Mouse (Mus musculus): ENCODE results near the gene Cbx4. TPM values are rescaled to one million over a fixed set of nuclear protein-coding genes. Genes with fewer than 3 reads are reported as not detected.

The Cbx4 gene
- polyA plus RNA-seq, 1 experiment = 46.4 TPM

Other genes starting within 250 kb of the Cbx4 start
- gene Rbfox3, start 174.6 kb downstream of the Cbx4 start, polyA plus RNA-seq (2012; rRNA removed) = 108 and 125 TPM in 2 replicates
- 0.08 and 0.10 TPM in 2 replicates for gene Enpp7, start 98.0 kb downstream of the Cbx4 start, polyA plus RNA-seq (2012; rRNA removed)
- 2.8 and 3.3 TPM in 2 replicates for gene Cbx2, start 63.3 kb downstream of the Cbx4 start, polyA plus RNA-seq (2012; rRNA removed)
- 6.9 and 7.6 TPM in 2 replicates for gene Cbx8, start 45.3 kb downstream of the Cbx4 start, polyA plus RNA-seq (2012; rRNA removed)
- 17.9 and 20.6 TPM in 2 replicates for gene Tbc1d16, start 142.3 kb upstream of the Cbx4 start, polyA plus RNA-seq (2012; rRNA removed)
- gene Ccdc40, start 142.4 kb upstream of the Cbx4 start, polyA plus RNA-seq (2012; rRNA removed) = 1.7 and 1.9 TPM in 2 replicates
- gene Gaa, start 181.7 kb upstream of the Cbx4 start, polyA plus RNA-seq (2012; rRNA removed) = 182 and 207 TPM in 2 replicates
- gene Eif4a3, start 213.9 kb upstream of the Cbx4 start, polyA plus RNA-seq (2012; rRNA removed) = 98.0 and 109 TPM in 2 replicates
- gene Card14, start 221.5 kb upstream of the Cbx4 start, polyA plus RNA-seq (2012; rRNA removed) = 0.15 and 0.32 TPM in 2 replicates

All from frontal cortex, adult 2 months (tissue).